Mouse (Mus musculus) T-cell, adult 2 months (primary cell): ENCODE measurements around the gene Fbxo40.

ENCODE experiments used
- DNase-seq: peaks from one replicate; pipeline ENCODE4 v3.0.0; 2022; ENCODE audit warnings: low spot score

Gene Fbxo40

DNA sequence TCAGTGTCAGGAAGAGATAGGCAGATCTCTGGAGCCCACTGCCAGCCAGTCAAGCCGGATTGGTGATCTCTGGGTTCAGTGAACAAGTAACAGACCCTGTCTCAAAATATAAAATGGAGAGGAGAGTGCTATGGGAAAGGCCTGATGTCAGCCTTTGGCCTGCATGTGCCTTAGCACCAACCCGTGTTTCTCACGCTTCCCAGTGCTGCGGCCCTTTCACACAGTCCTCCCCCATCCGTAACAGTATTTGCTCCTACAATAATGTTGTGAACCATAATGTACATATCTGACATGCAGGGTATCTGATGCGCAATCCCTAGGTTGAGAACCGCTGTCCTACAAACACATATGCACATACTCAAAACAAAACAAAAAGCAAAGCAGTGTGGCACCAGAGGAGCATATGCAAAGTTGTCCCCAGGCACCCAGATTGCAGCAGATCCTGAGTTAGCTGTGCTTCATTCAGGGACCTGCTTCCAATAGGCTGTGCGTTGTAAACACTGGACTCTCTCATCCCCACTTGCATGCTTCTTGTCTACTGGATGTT is 69.1 kb downstream of the Fbxo40 start:
- no peak for DNase-seq

- no peak for DNase-seq
These were observed 69.9 kb downstream of the Fbxo40 start for GRCm38 (mm10) chr16:36920410-36920809.

GRCm38 (mm10) chr16:36918505-36918904 is 71.8 kb downstream of the Fbxo40 start:
- DNase-seq: no peak

GRCm38 (mm10) chr16:36914195-36914594 is 76.1 kb downstream of the Fbxo40 start:
- DNase-seq: no peak
